Mouse (Mus musculus) stomach, embryonic 16.5 days (tissue): ENCODE data around the gene Dscaml1. TPM values are rescaled to one million over a fixed set of nuclear protein-coding genes. Genes with fewer than 3 reads are reported as not detected.

Experiments used
- ATAC-seq: fragments of 200-750 bp; cut with Nextera tagmentation; 2 replicates; pipeline ENCODE4 v1.8.0; 2017; ENCODE audit warnings: moderate number of reproducible peaks, moderate TSS enrichment; ENCODE audit not compliant: insufficient read depth, low FRiP score
- H3K27ac ChIP-seq: fragments of 300-500 bp; sonication (generic); 2 replicates; pipeline ENCODE4 v1.5.1; 2014; ENCODE audit warnings: low read length
- H3K27me3 ChIP-seq: fragments of 300-500 bp; sonication (generic); 2 replicates; pipeline ENCODE4 v1.6.1; 2014; ENCODE audit warnings: low read length, control low read depth, mixed read lengths; ENCODE audit not compliant: control insufficient read depth, insufficient read depth
- H3K36me3 ChIP-seq: fragments of 300-500 bp; sonication (generic); 2 replicates; pipeline ENCODE4 v1.6.1; 2014; ENCODE audit warnings: low read length; ENCODE audit not compliant: control insufficient read depth, insufficient read depth
- H3K4me1 ChIP-seq: fragments of 300-500 bp; sonication (generic); 2 replicates; pipeline ENCODE4 v1.6.1; 2014; ENCODE audit warnings: low read length, control low read depth, mixed read lengths; ENCODE audit not compliant: control insufficient read depth, insufficient read depth
- H3K4me2 ChIP-seq: fragments of 300-500 bp; sonication (generic); 2 replicates; pipeline ENCODE4 v1.6.1; 2014; ENCODE audit warnings: low read depth, low read length, mixed read lengths
- H3K4me3 ChIP-seq: fragments of 300-500 bp; sonication (generic); replicated peaks from 2 replicates; pipeline ENCODE4 v1.5.1; 2014; ENCODE audit warnings: mild to moderate bottlenecking, low read length
- H3K9ac ChIP-seq: fragments of 300-500 bp; sonication (generic); 2 replicates; pipeline ENCODE4 v1.6.1; 2014; ENCODE audit warnings: low read length
- H3K9me3 ChIP-seq: fragments of 300-500 bp; sonication (generic); replicated peaks from 2 replicates; pipeline ENCODE4 v1.6.1; 2016; ENCODE audit warnings: low read length, control low read depth; ENCODE audit not compliant: control insufficient read depth
- WGBS: fragments of 180-500 bp; shearing (Covaris S2); extraction: QIAGEN DNeasy Blood & Tissue Kit; methylation state at CpG from one replicate; pipeline ENCODE4 v1.1.7; 2014; 5-methylcytosine and 5-hydroxymethylcytosine counted together
- polyA plus RNA-seq: library from polyadenylated mRNA; unstranded; fragments of >200 nt; fragmentation: Nextera tagmentation; extraction: Ambion mirVana; gene quantifications from 2 replicates; pipeline ENCODE4 v1.2.1, GENCODE M21; 2015

Dscaml1 gene
- polyA plus RNA-seq, 1 experiment from 2014 or later = 0.30 TPM

DNA sequence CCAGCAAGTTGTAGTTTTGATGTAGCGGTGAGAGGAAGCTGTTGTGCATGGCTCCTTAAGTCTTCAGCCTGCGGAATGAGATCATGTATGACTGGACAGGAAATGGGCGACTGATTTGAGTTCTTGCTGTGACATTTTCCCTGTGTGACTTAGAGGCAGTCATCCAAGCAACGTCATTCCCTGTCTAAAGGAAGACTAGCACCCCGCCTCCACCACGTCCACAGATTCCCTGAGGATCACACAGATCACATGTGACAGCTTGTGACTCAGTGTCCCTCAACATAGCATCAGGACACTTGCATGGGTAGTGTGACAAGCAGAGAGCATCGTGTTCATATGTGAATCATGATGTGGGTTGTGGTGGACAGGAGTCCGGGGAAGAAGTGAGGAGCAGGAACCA is 147.6 kb downstream of the Dscaml1 start:
- no peaks in the 10 kb centered on the region for H3K36me3 ChIP-seq
- no peak overlapping the region for H3K9ac ChIP-seq
- H3K4me3 ChIP-seq = no peak overlapping the region
- WGBS = 78% methylated on average over 8 of the region's 8 CpGs
- ATAC-seq = no peak
- H3K27ac ChIP-seq = no peak overlapping the region
- H3K27me3 ChIP-seq = no peaks in the 10 kb centered on the region
- H3K4me2 ChIP-seq = no peak overlapping the region
- H3K9me3 ChIP-seq = no peaks in the 10 kb centered on the region
- H3K4me1 ChIP-seq = peaks cover 9% of the 10 kb centered on the region; the same call in 1 of the 2 replicates

DNA sequence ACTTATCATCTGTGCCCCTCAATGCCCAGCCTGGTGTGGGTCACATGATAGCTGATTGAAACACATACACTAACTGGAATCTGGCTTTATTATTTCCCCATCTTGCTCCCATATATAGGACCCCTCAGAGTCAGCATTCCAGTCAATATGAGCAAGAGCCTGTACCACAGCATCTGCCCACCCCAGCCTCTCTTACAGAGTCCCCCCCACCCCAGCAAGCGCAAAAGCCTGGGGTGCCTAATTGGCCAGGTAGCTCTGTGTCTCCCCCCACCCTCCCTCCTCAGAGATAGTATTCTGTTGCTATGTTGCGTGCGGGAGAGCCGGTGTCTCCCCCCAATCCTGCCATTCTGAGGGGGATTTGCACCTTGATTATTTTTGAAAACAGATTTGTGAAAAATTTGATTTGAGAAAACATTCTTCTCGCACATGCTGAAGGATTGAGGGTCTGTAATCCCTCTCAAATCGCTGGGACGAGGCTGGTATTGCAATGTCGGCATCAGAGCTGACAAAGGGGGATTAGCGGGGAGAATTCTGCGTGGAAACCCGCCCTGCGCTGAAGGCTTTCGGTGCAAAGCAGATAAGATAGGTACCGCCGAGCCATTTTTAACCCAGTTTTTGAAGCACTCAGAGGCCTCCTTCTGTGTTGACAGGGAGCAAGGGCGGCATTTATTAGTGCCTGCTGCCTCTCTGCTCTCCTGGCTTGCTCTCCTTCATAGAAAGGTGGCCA is 153.8 kb downstream of the Dscaml1 start:
- Histone ChIP-seq H3K36me3 (no peaks in the 10 kb centered on the region), H3K9ac (no peak overlapping the region), H3K9me3 (no peaks in the 10 kb centered on the region), H3K27me3 (no peaks in the 10 kb centered on the region), H3K4me1 (no peaks in the 10 kb centered on the region), H3K4me2 (no peak overlapping the region), H3K4me3 (no peak overlapping the region), H3K27ac (no peak overlapping the region)
- no peak for ATAC-seq
- 63% methylated on average over 16 of the region's 16 CpGs for WGBS

DNA sequence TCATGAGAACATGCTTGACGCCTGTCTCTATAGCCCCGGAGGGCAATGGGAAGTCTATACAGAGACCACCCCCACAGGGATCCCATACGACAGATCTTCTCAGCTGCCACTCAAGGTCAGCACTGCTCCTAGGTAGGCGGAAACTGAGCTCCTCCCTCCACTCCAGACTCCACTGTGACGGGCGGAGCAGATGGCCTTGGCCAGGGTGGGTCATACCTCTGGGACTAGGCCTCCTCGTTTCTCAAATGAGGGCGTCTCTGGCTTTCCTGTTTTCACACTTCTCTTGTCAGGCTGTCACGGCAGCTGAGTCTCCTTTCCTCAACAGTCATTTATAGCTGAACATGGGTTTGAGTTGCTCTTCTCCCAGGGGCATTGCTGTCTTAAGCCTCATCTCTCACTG is 160.0 kb downstream of the Dscaml1 start:
- Histone ChIP-seq H3K4me1 (no peaks in the 10 kb centered on the region), H3K36me3 (no peaks in the 10 kb centered on the region), H3K4me2 (no peak overlapping the region), H3K27me3 (no peaks in the 10 kb centered on the region), H3K27ac (no peak overlapping the region), H3K9me3 (no peaks in the 10 kb centered on the region), H3K4me3 (no peak overlapping the region), H3K9ac (no peak overlapping the region)
- ATAC-seq = no peak; the same call in 1 of the 2 replicates
- 56% methylated on average over 9 of the region's 9 CpGs for WGBS

DNA sequence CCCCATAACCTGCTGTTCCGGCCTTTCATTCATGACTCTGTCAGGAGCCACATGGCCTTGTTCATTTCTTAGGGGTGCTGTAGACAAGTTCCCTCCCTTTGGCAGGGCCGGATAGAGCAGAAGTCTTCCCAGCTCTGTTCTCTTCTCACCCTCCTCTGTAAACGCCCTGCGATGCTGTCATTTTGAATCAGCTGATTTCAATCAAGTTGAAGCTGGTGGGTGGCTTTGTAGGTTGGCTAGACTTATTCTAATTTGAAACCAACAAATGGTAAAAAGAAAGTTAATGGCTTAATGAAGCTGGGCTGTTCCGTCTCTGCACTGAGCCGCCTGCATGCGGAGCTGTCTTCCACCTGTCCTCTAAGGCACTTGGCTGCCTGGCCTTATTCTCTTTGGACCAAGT is 161.3 kb downstream of the Dscaml1 start:
- H3K27me3 ChIP-seq = no peaks in the 10 kb centered on the region
- H3K9me3 ChIP-seq = no peaks in the 10 kb centered on the region
- ATAC-seq = no peak
- WGBS = 84% methylated on average over 7 of the region's 7 CpGs
- H3K9ac ChIP-seq = no peak overlapping the region
- H3K4me2 ChIP-seq = no peak overlapping the region
- H3K27ac ChIP-seq = no peak overlapping the region
- no peak overlapping the region for H3K4me3 ChIP-seq
- H3K36me3 ChIP-seq = no peaks in the 10 kb centered on the region
- H3K4me1 ChIP-seq = no peaks in the 10 kb centered on the region

DNA sequence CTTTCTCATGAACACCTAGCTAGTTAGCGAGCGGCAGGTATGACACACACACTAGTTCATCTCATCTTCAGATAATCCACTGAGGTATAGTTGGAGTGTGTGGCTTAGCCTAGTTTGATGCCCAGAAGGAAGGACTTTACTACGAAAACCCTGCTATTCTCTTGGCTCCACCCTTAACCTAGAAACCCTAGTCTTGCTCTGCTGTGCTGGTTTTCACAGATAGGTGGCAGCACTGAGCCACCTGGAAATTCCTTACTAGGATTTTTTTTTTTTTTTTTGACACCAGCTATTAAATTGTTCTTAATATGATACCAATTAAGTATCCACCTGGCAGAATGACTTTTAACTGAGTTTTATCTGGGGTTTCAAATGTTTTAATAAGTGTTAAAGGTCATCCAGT is 163.4 kb downstream of the Dscaml1 start:
- Histone ChIP-seq H3K9me3 (no peaks in the 10 kb centered on the region), H3K27ac (no peak overlapping the region), H3K9ac (no peak overlapping the region), H3K4me3 (no peak overlapping the region), H3K36me3 (no peaks in the 10 kb centered on the region), H3K4me1 (no peaks in the 10 kb centered on the region), H3K27me3 (no peaks in the 10 kb centered on the region), H3K4me2 (no peak overlapping the region)
- ATAC-seq = no peak
- WGBS = 71% methylated on average over 3 of the region's 3 CpGs

DNA sequence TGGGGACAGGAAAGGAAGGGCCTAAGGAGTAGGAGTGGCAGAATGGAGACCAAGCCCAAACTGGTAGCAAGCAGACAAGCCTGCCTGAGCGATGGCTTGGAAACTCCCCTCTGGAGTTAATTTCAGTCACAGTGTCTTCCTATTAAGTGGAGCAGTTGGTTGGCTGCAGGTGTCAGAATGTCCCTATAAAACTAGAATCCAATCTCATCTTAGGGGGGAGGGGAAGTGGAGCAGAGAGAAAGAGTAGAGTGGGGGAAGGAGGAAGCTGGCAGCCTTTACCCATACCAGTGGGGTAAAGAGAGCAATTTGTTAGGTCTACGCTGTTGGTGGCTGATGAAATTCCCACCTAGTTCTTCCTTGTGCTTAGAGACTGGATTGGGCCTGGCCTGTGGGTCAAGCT is 164.6 kb downstream of the Dscaml1 start:
- Histone ChIP-seq H3K4me2 (no peak overlapping the region), H3K4me3 (no peak overlapping the region), H3K36me3 (no peaks in the 10 kb centered on the region), H3K9me3 (no peaks in the 10 kb centered on the region), H3K27ac (no peak overlapping the region), H3K4me1 (no peaks in the 10 kb centered on the region), H3K27me3 (no peaks in the 10 kb centered on the region), H3K9ac (no peak overlapping the region)
- WGBS = 83% methylated on average over 2 of the region's 2 CpGs
- no peak for ATAC-seq

DNA sequence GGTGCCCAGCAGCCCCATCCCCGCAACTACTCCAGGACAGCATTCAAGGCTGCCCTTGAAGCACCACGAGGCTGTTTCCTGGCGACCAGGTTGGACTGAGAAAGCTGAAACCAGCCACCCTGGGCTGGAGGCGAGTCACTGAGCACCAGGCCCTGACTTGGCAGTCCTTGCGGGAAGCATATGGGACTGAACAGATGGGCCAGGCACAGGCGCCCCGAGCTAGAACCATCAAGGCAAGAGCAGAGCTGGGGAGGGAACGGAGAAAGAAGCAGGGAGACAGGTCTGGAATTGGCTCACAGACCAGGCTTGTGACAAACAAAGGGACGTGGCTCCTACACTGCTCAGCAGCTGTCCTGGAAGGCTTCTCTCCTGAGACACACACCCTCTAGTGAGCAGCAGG is 165.9 kb downstream of the Dscaml1 start:
- H3K9me3 ChIP-seq = no peaks in the 10 kb centered on the region
- WGBS = 76% methylated on average over 9 of the region's 9 CpGs
- H3K27ac ChIP-seq = no peak overlapping the region
- no peaks in the 10 kb centered on the region for H3K36me3 ChIP-seq
- H3K9ac ChIP-seq = no peak overlapping the region
- H3K4me2 ChIP-seq = no peak overlapping the region
- no peak; the same call in 1 of the 2 replicates for ATAC-seq
- no peaks in the 10 kb centered on the region for H3K4me1 ChIP-seq
- no peak overlapping the region for H3K4me3 ChIP-seq
- no peaks in the 10 kb centered on the region for H3K27me3 ChIP-seq

DNA sequence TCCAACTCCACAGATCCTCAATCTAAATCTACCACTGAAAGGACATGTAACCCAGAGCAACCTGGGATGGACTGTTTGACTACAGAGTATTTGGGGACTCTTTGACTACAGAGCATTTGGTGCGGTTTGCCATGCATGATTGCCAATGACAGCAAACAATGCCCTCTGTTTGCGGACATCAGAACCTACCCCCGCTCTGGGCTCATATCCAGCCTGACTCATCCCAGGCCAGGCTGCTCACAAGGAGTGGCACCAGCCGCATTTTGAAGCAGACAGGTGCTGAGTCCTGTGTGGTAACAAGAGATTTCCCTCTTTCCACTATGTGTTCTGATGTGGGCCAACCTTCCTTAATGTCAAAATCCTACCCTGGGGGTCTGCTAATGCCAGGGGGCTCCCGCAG is 171.7 kb downstream of the Dscaml1 start:
- H3K9me3 ChIP-seq = no peaks in the 10 kb centered on the region
- H3K4me1 ChIP-seq = no peaks in the 10 kb centered on the region
- no peak for ATAC-seq
- H3K27ac ChIP-seq = no peak overlapping the region
- H3K27me3 ChIP-seq = no peaks in the 10 kb centered on the region
- H3K36me3 ChIP-seq = no peaks in the 10 kb centered on the region
- no peak overlapping the region for H3K4me2 ChIP-seq
- 78% methylated on average over 5 of the region's 5 CpGs for WGBS
- H3K4me3 ChIP-seq = no peak overlapping the region
- H3K9ac ChIP-seq = no peak overlapping the region

DNA sequence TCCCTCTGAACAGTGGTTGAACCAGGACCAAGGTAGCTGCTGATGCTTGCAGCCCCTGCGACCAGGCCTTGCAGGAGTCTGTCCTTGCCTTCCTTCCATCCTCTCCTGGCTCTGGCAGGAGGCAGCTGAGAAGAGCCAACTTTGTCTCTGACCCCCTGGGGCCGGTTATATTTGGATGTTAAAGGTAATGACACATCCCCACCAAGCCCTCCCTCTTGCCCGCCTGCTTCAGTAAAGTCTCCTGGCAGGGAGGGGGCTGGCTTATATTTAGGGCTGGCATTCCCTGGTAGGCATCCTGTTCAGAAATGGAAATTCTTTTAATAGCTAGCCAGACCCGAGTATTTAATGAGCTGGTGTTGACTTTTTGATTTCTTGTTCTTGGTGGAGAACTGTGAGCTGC is 172.9 kb downstream of the Dscaml1 start:
- Histone ChIP-seq H3K9me3 (no peaks in the 10 kb centered on the region), H3K4me1 (no peaks in the 10 kb centered on the region), H3K9ac (no peak overlapping the region), H3K27ac (no peak overlapping the region), H3K4me2 (no peak overlapping the region), H3K27me3 (no peaks in the 10 kb centered on the region), H3K36me3 (no peaks in the 10 kb centered on the region), H3K4me3 (no peak overlapping the region)
- no peak for ATAC-seq
- WGBS = 63% methylated on average over 4 of the region's 4 CpGs
